Mouse (Mus musculus): ENCODE results near the gene Syde1.

DNA sequence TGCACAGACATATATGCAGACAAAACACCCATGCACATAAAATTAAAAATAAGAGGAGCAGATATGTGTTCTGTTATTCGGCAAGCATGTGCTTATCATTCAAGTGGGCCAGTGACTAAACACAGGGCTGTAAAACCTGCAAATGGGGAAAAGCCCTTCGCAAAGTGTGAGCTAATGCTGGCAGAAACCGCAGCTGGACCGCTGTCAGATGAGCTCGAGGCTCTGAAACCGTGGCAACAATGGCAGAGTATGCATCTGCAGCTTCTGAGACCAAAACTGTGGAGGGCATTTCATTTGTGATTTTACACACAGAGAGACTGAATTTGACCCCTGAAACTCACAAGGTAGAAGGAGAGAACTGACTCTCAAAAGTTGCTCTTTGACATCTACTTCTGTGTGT lies 21.3 kb downstream of the Syde1 start:
- TF ChIP-seq CTCF (IDR thresholded peaks at IDR 0.05; ENCODE audit: low read depth) (no peak), EP300 (IDR thresholded peaks at IDR 0.05; ENCODE audit: low read depth) (no peak)
